Mouse (Mus musculus): ENCODE measurements around the gene Tmco5. TPM values are rescaled to one million over a fixed set of nuclear protein-coding genes. Genes with fewer than 3 reads are reported as not detected.
"Not testable (repeated sequence)": the region's sequence is repeated elsewhere in the genome, so short reads cannot be mapped to it uniquely, and the experiment has no call there.

The Tmco5 gene
- polyA plus RNA-seq, 1 experiment = not detected

- H3K4me1 ChIP-seq (ENCODE audit: control insufficient read depth, insufficient read depth, low read length) = no peaks in the 10 kb centered on the region
- TF ChIP-seq POLR2A (IDR thresholded peaks at IDR 0.05; ENCODE audit: borderline replicate concordance, insufficient read depth, low read length) = no peak
- no peak for TF ChIP-seq CTCF (IDR thresholded peaks at IDR 0.05; ENCODE audit: borderline replicate concordance, insufficient read depth, low read depth, low read length)
- H3K27ac ChIP-seq (ENCODE audit: insufficient read depth, low read length) = no peak overlapping the region
- WGBS = 45% methylated on average over 5 of the region's 5 CpGs
- DNase-seq = no peak
- no peaks in the 10 kb centered on the region for H3K27me3 ChIP-seq (ENCODE audit: control insufficient read depth, insufficient read depth, low read length)
- no peak overlapping the region for H3K4me3 ChIP-seq (replicated peaks; ENCODE audit: insufficient read depth, low read depth, low read length)
Observed at GRCm38 (mm10) chr2:116925230-116925629, 46.7 kb downstream of the Tmco5 start.

GRCm38 (mm10) chr2:116932218-116932617, 53.7 kb downstream of the Tmco5 start:
- Histone ChIP-seq H3K4me3 (replicated peaks; ENCODE audit: insufficient read depth, low read depth, low read length) (no peak overlapping the region), H3K4me1 (ENCODE audit: control insufficient read depth, insufficient read depth, low read length) (no peaks in the 10 kb centered on the region), H3K27me3 (ENCODE audit: control insufficient read depth, insufficient read depth, low read length) (no peaks in the 10 kb centered on the region), H3K27ac (ENCODE audit: insufficient read depth, low read length) (no peak overlapping the region)
- 80% methylated on average over 7 of the region's 7 CpGs for WGBS
- TF ChIP-seq POLR2A (IDR thresholded peaks at IDR 0.05; ENCODE audit: borderline replicate concordance, insufficient read depth, low read length) (no peak), CTCF (IDR thresholded peaks at IDR 0.05; ENCODE audit: borderline replicate concordance, insufficient read depth, low read depth, low read length) (no peak)
- no peak for DNase-seq

DNA sequence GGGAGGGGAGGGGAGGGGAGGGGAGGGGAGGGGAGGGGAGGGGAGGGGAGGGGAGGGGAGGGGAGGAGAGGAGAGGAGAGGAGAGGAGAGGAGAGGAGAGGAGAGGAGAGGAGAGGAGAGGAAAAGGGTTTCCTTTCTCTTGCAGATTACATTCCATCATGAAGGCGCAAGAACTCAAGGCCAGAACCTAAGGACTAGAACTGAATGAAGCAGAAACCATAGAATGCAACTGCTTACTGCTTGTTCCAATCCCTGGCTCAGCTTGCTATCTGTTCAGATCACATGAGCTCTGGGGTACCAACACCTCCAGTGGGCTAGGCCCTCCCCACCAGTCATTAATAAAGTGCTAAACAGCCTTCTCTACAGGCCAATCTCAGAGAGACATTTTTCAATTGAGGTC, 55.7 kb downstream of the Tmco5 start:
- H3K27me3 ChIP-seq (ENCODE audit: control insufficient read depth, insufficient read depth, low read length); H3K4me1 ChIP-seq (ENCODE audit: control insufficient read depth, insufficient read depth, low read length); H3K4me3 ChIP-seq (replicated peaks; ENCODE audit: insufficient read depth, low read depth, low read length); H3K27ac ChIP-seq (ENCODE audit: insufficient read depth, low read length); DNase-seq: not testable (repeated sequence)
- 100% methylated on average over 1 of the region's 1 CpGs for WGBS

DNA sequence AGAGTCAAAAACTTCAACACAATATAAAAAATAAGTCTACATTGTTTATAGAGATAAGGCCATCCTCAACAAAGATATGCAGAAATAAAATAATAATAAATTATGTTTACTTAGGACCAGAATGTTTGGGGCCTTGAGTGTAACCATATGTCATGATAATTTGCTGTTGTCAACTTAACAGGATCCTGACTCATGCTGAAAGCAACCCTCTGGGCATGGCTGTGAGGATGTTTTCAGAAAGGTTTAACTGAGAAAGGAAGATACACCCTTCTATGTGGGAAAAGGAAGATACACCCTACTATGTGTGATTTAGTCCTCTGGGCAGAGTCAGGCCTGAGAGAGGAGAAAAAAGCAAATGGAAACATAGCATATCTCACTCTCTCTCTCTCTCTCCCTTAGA, 56.3 kb downstream of the Tmco5 start:
- Histone ChIP-seq H3K4me3 (replicated peaks; ENCODE audit: insufficient read depth, low read depth, low read length) (no peak overlapping the region), H3K4me1 (ENCODE audit: control insufficient read depth, insufficient read depth, low read length) (no peaks in the 10 kb centered on the region), H3K27ac (ENCODE audit: insufficient read depth, low read length) (no peak overlapping the region), H3K27me3 (ENCODE audit: control insufficient read depth, insufficient read depth, low read length) (no peaks in the 10 kb centered on the region)
- TF ChIP-seq CTCF (IDR thresholded peaks at IDR 0.05; ENCODE audit: borderline replicate concordance, insufficient read depth, low read depth, low read length) (no peak), POLR2A (IDR thresholded peaks at IDR 0.05; ENCODE audit: borderline replicate concordance, insufficient read depth, low read length) (no peak)
- no peak for DNase-seq

DNA sequence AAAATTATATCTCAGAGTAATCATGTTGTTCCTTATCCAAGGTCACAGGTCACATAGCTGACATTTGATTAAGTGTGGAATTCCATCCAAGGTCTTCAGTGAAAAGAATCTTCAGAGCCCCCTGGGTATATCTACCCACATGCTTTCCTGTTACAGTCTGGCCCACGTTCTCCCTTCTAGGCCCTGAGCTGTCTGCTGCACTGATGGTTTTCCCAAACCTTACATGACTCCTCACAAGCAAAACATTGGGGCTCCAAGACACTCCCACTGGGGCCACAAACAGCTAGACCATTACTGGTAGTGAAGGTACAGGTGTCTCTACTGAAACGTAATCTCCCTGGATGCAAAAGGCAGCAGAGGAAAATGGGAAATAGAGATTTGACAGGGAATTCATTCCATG, 57.9 kb downstream of the Tmco5 start:
- 62% methylated on average over 2 of the region's 2 CpGs for WGBS
- H3K4me3 ChIP-seq (replicated peaks; ENCODE audit: insufficient read depth, low read depth, low read length) = no peak overlapping the region
- TF ChIP-seq POLR2A (IDR thresholded peaks at IDR 0.05; ENCODE audit: borderline replicate concordance, insufficient read depth, low read length) (no peak), CTCF (IDR thresholded peaks at IDR 0.05; ENCODE audit: borderline replicate concordance, insufficient read depth, low read depth, low read length) (no peak)
- no peak for DNase-seq
- no peak overlapping the region for H3K27ac ChIP-seq (ENCODE audit: insufficient read depth, low read length)
- H3K4me1 ChIP-seq (ENCODE audit: control insufficient read depth, insufficient read depth, low read length) = no peaks in the 10 kb centered on the region
- no peaks in the 10 kb centered on the region for H3K27me3 ChIP-seq (ENCODE audit: control insufficient read depth, insufficient read depth, low read length)

GRCm38 (mm10) chr2:116937166-116937565, 58.7 kb downstream of the Tmco5 start:
- DNase-seq = no peak
- H3K4me3 ChIP-seq (replicated peaks; ENCODE audit: insufficient read depth, low read depth, low read length) = no peak overlapping the region
- H3K27me3 ChIP-seq (ENCODE audit: control insufficient read depth, insufficient read depth, low read length) = no peaks in the 10 kb centered on the region
- no peak for TF ChIP-seq CTCF (IDR thresholded peaks at IDR 0.05; ENCODE audit: borderline replicate concordance, insufficient read depth, low read depth, low read length)
- no peak for TF ChIP-seq POLR2A (IDR thresholded peaks at IDR 0.05; ENCODE audit: borderline replicate concordance, insufficient read depth, low read length)
- H3K4me1 ChIP-seq (ENCODE audit: control insufficient read depth, insufficient read depth, low read length) = no peaks in the 10 kb centered on the region
- WGBS = 97% methylated on average over 1 of the region's 1 CpGs
- no peak overlapping the region for H3K27ac ChIP-seq (ENCODE audit: insufficient read depth, low read length)

DNA sequence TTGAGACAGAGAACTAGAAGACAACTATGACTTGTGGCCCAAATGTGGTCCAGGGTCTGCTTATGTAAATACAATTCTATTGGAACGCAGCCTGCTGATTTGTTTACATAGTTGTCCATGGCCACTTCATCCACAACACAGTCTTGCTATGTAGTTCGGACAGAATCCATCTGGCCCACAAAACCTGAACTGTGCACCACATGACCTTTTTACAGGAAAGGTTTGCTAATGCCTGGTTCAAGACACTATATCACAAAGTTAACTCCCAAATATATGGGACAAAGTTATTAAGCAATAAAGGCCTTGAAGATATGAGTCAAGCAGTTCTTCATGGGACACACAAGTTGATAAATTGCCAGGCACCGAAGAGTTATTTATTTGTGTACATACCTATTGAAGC, 63.3 kb downstream of the Tmco5 start:
- no peaks in the 10 kb centered on the region for H3K4me1 ChIP-seq (ENCODE audit: control insufficient read depth, insufficient read depth, low read length)
- WGBS = 96% methylated on average over 3 of the region's 3 CpGs
- TF ChIP-seq POLR2A (IDR thresholded peaks at IDR 0.05; ENCODE audit: borderline replicate concordance, insufficient read depth, low read length) (no peak), CTCF (IDR thresholded peaks at IDR 0.05; ENCODE audit: borderline replicate concordance, insufficient read depth, low read depth, low read length) (no peak)
- no peak overlapping the region for H3K4me3 ChIP-seq (replicated peaks; ENCODE audit: insufficient read depth, low read depth, low read length)
- no peak for DNase-seq
- H3K27me3 ChIP-seq (ENCODE audit: control insufficient read depth, insufficient read depth, low read length) = no peaks in the 10 kb centered on the region
- no peak overlapping the region for H3K27ac ChIP-seq (ENCODE audit: insufficient read depth, low read length)

Other genes starting within 250 kb of the Tmco5 start
- 32.1 and 33.9 TPM in 2 replicates for gene Spred1, start 242.7 kb downstream of the Tmco5 start, polyA plus RNA-seq (2012; rRNA removed)

Data from cerebellum, adult 2 months (tissue).